Mouse (Mus musculus): ENCODE measurements around the gene Tgm7.

The Tgm7 gene

DNA sequence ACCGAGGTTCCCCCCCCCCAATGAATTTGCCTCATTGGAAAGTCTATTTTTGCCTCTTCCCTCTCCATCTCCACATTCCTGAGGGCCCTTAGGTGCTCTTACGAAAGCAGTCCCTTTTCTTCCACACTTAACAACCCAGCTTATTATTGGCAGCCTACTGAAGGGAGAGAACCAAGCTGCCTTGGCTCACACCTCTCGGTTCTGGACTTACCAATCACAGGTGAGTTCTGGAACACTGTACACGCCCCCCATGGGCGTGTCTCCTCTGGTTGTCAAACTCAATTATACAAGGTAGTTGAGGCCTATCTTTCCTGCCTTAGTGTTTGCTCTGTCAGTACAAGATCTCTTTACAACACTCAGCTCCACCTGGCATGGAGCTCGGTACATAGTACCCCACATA lies 37.7 kb downstream of the Tgm7 start:
- DNase-seq, result no peak

- no peak for DNase-seq
Measured at GRCm38 (mm10) chr2:121069506-121069905, 40.1 kb downstream of the Tgm7 start.

DNA sequence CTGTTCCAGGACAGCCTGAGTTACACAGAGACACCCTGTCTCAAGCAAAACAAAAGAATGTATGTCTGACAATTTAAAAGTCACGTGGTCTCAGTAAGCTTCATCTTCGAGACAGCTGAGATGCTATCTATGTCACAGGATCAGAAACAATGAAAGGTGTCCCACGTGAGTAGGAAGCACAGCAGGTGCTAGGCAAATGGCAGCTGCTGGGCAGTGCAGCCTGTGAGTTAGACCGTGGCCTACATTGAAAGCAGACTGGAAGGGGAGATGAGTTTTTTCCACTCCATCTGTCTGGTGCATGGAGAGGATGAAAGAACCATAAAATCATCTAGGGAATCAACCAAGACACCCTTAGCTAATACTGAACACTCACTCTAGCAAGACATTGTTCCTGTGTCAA lies 42.5 kb downstream of the Tgm7 start:
- no peak for DNase-seq

- DNase-seq, result no peak
Measured at GRCm38 (mm10) chr2:121061315-121061714, 48.3 kb downstream of the Tgm7 start.

- DNase-seq, result no peak
Measured at GRCm38 (mm10) chr2:121057997-121058396, 51.6 kb downstream of the Tgm7 start.

GRCm38 (mm10) chr2:121055915-121056314 lies 53.7 kb downstream of the Tgm7 start:
- no peak for DNase-seq

DNA sequence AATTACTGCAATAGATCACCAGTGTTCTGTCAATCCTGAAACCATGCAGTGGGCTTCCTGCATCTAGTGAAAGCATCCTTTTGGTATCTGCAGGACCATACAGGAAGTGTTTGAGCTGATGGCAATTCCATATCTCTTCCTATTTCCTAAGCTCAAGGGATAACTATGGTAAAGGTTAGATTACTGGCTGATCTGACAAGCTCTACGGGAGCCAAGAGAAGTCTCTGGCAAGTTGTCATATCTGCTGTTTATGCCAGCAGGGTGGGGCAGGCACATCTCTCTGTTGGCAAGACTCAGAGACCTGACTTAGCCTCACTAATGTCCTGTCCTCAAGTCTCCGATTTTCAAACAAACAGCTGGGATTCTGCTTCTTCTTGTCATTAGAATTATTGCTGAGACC lies 55.5 kb downstream of the Tgm7 start:
- peak; percentile 25 to 44 for DNase-seq

DNA sequence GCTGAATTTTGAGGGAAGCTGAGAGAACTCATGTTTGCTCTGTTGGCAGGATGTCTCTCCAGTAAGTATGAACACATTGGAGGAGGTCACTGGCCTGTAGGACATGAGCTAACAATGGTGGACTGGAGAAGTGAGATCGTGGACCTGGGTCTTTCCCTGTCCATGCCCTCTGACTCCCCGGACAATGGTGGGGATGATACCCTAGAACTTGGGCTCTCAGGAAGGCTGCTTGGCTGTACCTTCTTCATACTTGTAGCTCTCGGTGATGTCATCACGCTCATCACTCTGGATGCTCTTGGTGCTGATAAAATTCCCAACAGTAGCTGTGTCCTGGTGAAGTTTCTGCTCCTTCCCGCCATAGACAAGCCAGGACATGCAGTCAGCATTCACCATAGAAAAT lies 57.4 kb downstream of the Tgm7 start:
- DNase-seq, result no peak

DNA sequence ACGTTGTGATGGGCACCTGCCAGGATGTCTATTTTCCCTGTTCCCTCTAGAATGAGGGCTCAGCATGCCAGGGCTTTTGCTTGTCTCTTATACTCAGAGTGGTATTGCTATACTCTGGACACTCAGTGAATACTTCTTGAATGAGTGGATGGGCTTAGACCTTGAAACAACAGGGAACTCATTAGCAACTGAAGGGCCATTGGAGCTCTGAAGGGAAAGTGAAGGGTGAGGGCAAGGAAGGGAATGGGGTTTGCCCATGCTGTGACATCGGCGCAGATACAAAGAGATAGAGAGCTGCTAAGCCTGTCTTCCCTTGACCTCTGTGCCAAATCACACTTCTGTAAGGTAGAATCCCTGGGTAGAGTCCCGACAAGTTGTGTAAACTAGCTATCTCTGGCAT lies 63.9 kb downstream of the Tgm7 start:
- DNase-seq, result no peak

All from cerebellum, adult 18-20 months (tissue).